20 mouse cellular contexts compared by ENCODE assay signal in genomic region chr14:32176590-32176989, GRCm38 (mm10). TPM values are rescaled to one million over a fixed set of nuclear protein-coding genes. Genes with fewer than 3 reads are reported as not detected.
"Had no signal": no experiment of that assay in that cellular context is flagged by ENCODE, and none has a peak within 500 bp of the region (broad histone marks: within the 10 kb centered on the region; RNA-seq: fewer than 3 reads in every experiment).

No protein-coding gene starts in this region.

RNA-seq across cellular contexts. Expression of gene Msmb, which starts 34.8 kb away (rescaled TPM):
- polyA plus RNA-seq: cerebellum, adult 2 months; cortical plate, adult 2 months; embryonic facial prominence, embryonic 10.5 days; embryonic facial prominence, embryonic 11.5 days; embryonic facial prominence, embryonic 12.5 days; embryonic facial prominence, embryonic 13.5 days; embryonic facial prominence, embryonic 14.5 days; embryonic facial prominence, embryonic 15.5 days; erythroblast, embryonic 14.5 days; forebrain, embryonic 10.5 days; forebrain, embryonic 11.5 days; forebrain, embryonic 12.5 days; forebrain, embryonic 13.5 days; forebrain, embryonic 14.5 days; forebrain, embryonic 15.5 days; forebrain, embryonic 16.5 days; forebrain, postnatal 0 days; frontal cortex, adult 2 months; gonadal fat pad, adult 2 months; heart, adult 2 months had no signal
